Mouse (Mus musculus) C2C12 (cell line): ENCODE results near the gene Dctd.

Experiments used
- CTCF ChIP-seq: IDR thresholded peaks from one replicate; pipeline ENCODE4 v1.5.1; 2011; ENCODE audit not compliant: control insufficient read depth, insufficient read depth, insufficient read length
- MAX ChIP-seq: IDR thresholded peaks from one replicate; pipeline ENCODE4 v1.6.1; 2011; ENCODE audit warnings: mild to moderate bottlenecking, control low read depth
- MYOD1 ChIP-seq: IDR thresholded peaks from one replicate; pipeline ENCODE4 v1.6.1; 2011; ENCODE audit warnings: low read depth; ENCODE audit not compliant: control insufficient read depth, insufficient read length
- USF1 ChIP-seq: IDR thresholded peaks from one replicate; pipeline ENCODE4 v1.6.1; 2011; ENCODE audit warnings: low read depth, mild to moderate bottlenecking, control low read depth, moderate library complexity

DNA sequence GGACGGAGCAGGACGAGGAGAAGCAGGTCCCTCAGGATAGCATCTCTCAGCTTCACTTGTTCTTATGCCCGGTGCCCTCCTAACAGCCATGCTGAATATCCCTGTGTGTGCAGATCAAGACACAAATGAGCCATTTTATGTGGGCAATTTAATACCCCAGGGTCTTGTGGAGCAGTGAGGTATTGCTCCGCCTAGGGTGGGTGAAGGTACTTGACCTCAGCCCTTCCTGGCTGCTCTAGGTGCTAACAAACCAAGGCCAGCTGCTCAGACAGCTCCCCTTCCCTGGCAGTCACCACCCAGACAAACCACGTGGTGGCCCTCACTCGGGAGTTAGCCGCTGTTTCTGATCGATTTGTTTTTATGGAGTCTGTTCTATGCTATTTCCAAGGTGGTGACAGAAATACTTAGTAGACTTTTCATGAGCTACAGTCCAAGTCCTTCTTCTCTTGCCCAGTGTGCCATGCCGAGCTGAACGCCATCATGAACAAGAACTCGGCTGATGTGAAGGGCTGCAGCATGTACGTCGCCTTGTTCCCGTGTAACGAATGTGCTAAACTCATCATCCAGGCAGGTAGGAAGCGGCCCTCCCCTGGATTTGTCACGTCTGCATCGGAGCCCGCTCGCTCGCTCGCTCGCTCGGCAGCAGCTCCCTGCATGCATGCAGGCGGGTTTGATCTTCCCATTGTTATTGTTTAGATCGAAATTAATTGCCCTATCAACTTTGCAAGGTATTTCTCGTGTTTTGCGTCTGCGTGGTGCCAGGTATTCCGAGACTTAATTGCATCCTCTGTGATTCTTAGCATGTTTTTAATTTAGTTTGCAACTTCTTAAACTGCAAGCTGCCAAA lies 38.1 kb downstream of the Dctd start:
- no peak for TF ChIP-seq CTCF
- TF ChIP-seq USF1: no peak
- TF ChIP-seq MAX: no peak
- TF ChIP-seq MYOD1: no peak
